Mouse (Mus musculus) MEL (cell line): ENCODE data around the gene Rundc3a. TPM values are rescaled to one million over a fixed set of nuclear protein-coding genes. Genes with fewer than 3 reads are reported as not detected.

Experiments
- DNase-seq: peaks from one replicate; pipeline ENCODE4 v3.0.0; 2011; ENCODE audit warnings: low read depth, low spot score
- H3K27ac ChIP-seq: 2 replicates; pipeline ENCODE4 v1.5.1; 2012; ENCODE audit warnings: low read depth, mild to moderate bottlenecking, control low read depth, low read length, moderate library complexity; ENCODE audit not compliant: control insufficient read depth
- H3K27me3 ChIP-seq, 2 experiments: fragments of 150-350 bp in 1 of 2; sonication (generic) in 1 of 2; 2 replicates each; pipeline ENCODE4 v1.6.1; 2012; ENCODE audit warnings: low read length in 2 of 2, mild to moderate bottlenecking in 2 of 2, improper control_type of control experiment in 1 of 2, moderate library complexity in 1 of 2; ENCODE audit not compliant: insufficient read depth in 2 of 2, control insufficient read depth in 1 of 2
- H3K36me3 ChIP-seq, 2 experiments: 2 replicates each; pipeline ENCODE4 v1.6.1; 2012 to 2014; ENCODE audit warnings: low read length in 2 of 2, improper control_type of control experiment in 1 of 2, inconsistent platforms in 1 of 2, mild to moderate bottlenecking in 1 of 2; ENCODE audit not compliant: insufficient read depth in 2 of 2, control insufficient read depth in 1 of 2
- H3K4me1 ChIP-seq, 2 experiments: fragments of 150-350 bp in 1 of 2; sonication (generic) in 1 of 2; 2 replicates each; pipeline ENCODE4 v1.6.1; 2012; ENCODE audit warnings: low read length in 2 of 2, improper control_type of control experiment in 1 of 2, mild to moderate bottlenecking in 1 of 2; ENCODE audit not compliant: insufficient read depth in 2 of 2, control insufficient read depth in 1 of 2
- H3K4me3 ChIP-seq, 2 experiments: fragments of 150-350 bp in 1 of 2; sonication (generic) in 1 of 2; 2 replicates each; pipeline ENCODE4 v1.5.1; 2012; ENCODE audit warnings: low read depth in 2 of 2, low read length in 2 of 2, mild to moderate bottlenecking in 2 of 2, moderate library complexity in 2 of 2, control low read depth in 1 of 2, improper control_type of control experiment in 1 of 2; ENCODE audit not compliant: control insufficient read depth in 1 of 2, insufficient read depth in 1 of 2
- H3K79me2 ChIP-seq: 2 replicates; pipeline ENCODE4 v1.6.1; 2012; ENCODE audit warnings: mild to moderate bottlenecking, low read length, moderate library complexity; ENCODE audit not compliant: control insufficient read depth, poor library complexity, insufficient read depth
- H3K9ac ChIP-seq: 2 replicates; pipeline ENCODE4 v1.6.1; 2012; ENCODE audit warnings: low read depth, mild to moderate bottlenecking, control low read depth, low read length, moderate library complexity; ENCODE audit not compliant: control insufficient read depth, poor library complexity, severe bottlenecking
- H3K9me3 ChIP-seq: fragments of 150-350 bp; sonication (generic); replicated peaks from 2 replicates; pipeline ENCODE4 v1.6.1; 2012; ENCODE audit warnings: mild to moderate bottlenecking, low read length, improper control_type of control experiment, moderate library complexity; ENCODE audit not compliant: insufficient read depth
- EP300 ChIP-seq, 2 experiments: IDR thresholded peaks; 2 replicates each; pipeline ENCODE4 v1.6.1; 2011; ENCODE audit warnings: improper control_type of control experiment in 2 of 2, low read length in 2 of 2, low read depth in 1 of 2, mild to moderate bottlenecking in 1 of 2
- HCFC1 ChIP-seq: IDR thresholded peaks from 2 replicates; pipeline ENCODE4 v1.6.1; 2012; ENCODE audit warnings: low read depth, mild to moderate bottlenecking, inconsistent platforms, low read length, improper control_type of control experiment, moderate library complexity
- MAZ ChIP-seq: IDR thresholded peaks from 2 replicates; pipeline ENCODE4 v1.6.1; 2012; ENCODE audit warnings: low read depth, mild to moderate bottlenecking, inconsistent platforms, low read length, improper control_type of control experiment
- MEF2A ChIP-seq: IDR thresholded peaks from 2 replicates; pipeline ENCODE4 v1.6.1; 2014; ENCODE audit warnings: low read depth, mild to moderate bottlenecking, inconsistent platforms, low read length, improper control_type of control experiment; ENCODE audit not compliant: poor library complexity, insufficient replicate concordance, severe bottlenecking; ENCODE audit errors: extremely low read depth
- MXI1 ChIP-seq: IDR thresholded peaks from 2 replicates; pipeline ENCODE4 v1.6.1; 2011; ENCODE audit warnings: mild to moderate bottlenecking, low read depth, low read length, improper control_type of control experiment
- MYB ChIP-seq: IDR thresholded peaks from 2 replicates; pipeline ENCODE4 v1.6.1; 2011; ENCODE audit warnings: mild to moderate bottlenecking, low read depth, low read length, improper control_type of control experiment
- MYC ChIP-seq: IDR thresholded peaks from 2 replicates; pipeline ENCODE4 v1.6.1; 2011; ENCODE audit warnings: low read depth, mild to moderate bottlenecking, low read length, improper control_type of control experiment, moderate library complexity
- NELFE ChIP-seq: IDR thresholded peaks from 2 replicates; pipeline ENCODE4 v1.6.1; 2011; ENCODE audit warnings: low read depth, low read length, improper control_type of control experiment
- NRF1 ChIP-seq: IDR thresholded peaks from 2 replicates; pipeline ENCODE4 v1.6.1; 2014; ENCODE audit warnings: low read depth, mild to moderate bottlenecking, inconsistent platforms, low read length, improper control_type of control experiment, moderate library complexity; ENCODE audit not compliant: poor library complexity, insufficient read depth, severe bottlenecking
- POLR2A ChIP-seq, 2 experiments: IDR thresholded peaks; 2 replicates each; pipeline ENCODE4 v1.6.1; 2011 to 2012; ENCODE audit warnings: low read length in 2 of 2, mild to moderate bottlenecking in 2 of 2, control low read depth in 1 of 2, improper control_type of control experiment in 1 of 2, low read depth in 1 of 2, moderate library complexity in 1 of 2; ENCODE audit not compliant: control insufficient read depth in 1 of 2, insufficient read depth in 1 of 2, poor library complexity in 1 of 2
- POLR2AphosphoS5 ChIP-seq: IDR thresholded peaks from 2 replicates; pipeline ENCODE4 v1.6.1; 2012; ENCODE audit warnings: low read depth, borderline replicate concordance, mild to moderate bottlenecking, inconsistent platforms, low read length, moderate library complexity, mixed read lengths
- RAD21 ChIP-seq: IDR thresholded peaks from 2 replicates; pipeline ENCODE4 v1.6.1; 2011; ENCODE audit warnings: mild to moderate bottlenecking, low read depth, low read length, improper control_type of control experiment
- SIN3A ChIP-seq: IDR thresholded peaks from 2 replicates; pipeline ENCODE4 v1.6.1; 2012; ENCODE audit warnings: low read length, improper control_type of control experiment, inconsistent platforms
- SMC3 ChIP-seq: IDR thresholded peaks from 2 replicates; pipeline ENCODE4 v1.6.1; 2011; ENCODE audit warnings: low read depth, low read length, improper control_type of control experiment
- TAL1 ChIP-seq: IDR thresholded peaks from 2 replicates; pipeline ENCODE4 v1.6.1; 2012; ENCODE audit warnings: mild to moderate bottlenecking, inconsistent platforms, low read length, moderate library complexity, mixed read lengths
- TBP ChIP-seq: IDR thresholded peaks from 2 replicates; pipeline ENCODE4 v1.8.0; 2011; ENCODE audit warnings: low read depth, low read length, improper control_type of control experiment
- TCF12 ChIP-seq: IDR thresholded peaks from 2 replicates; pipeline ENCODE4 v1.6.1; 2014; ENCODE audit warnings: low read depth, mild to moderate bottlenecking, inconsistent platforms, low read length, improper control_type of control experiment, moderate library complexity
- USF1 ChIP-seq: IDR thresholded peaks from 2 replicates; pipeline ENCODE4 v1.6.1; 2014; ENCODE audit warnings: low read depth, mild to moderate bottlenecking, inconsistent platforms, low read length, improper control_type of control experiment, moderate library complexity
- ZC3H11A ChIP-seq: IDR thresholded peaks from 2 replicates; pipeline ENCODE4 v1.6.1; 2012; ENCODE audit warnings: low read depth, mild to moderate bottlenecking, inconsistent platforms, low read length, improper control_type of control experiment
- ZKSCAN1 ChIP-seq: IDR thresholded peaks from 2 replicates; pipeline ENCODE4 v1.6.1; 2012; ENCODE audit warnings: low read depth, mild to moderate bottlenecking, inconsistent platforms, low read length, improper control_type of control experiment, moderate library complexity
- ZMIZ1 ChIP-seq: IDR thresholded peaks from 2 replicates; pipeline ENCODE4 v1.6.1; 2012; ENCODE audit warnings: low read depth, mild to moderate bottlenecking, inconsistent platforms, low read length, improper control_type of control experiment, moderate library complexity
- polyA plus RNA-seq, 2 experiments: library from polyadenylated mRNA; stranded (reverse) in 1 of 2; unstranded in 1 of 2; fragments of >175 nt in 1 of 2; fragments of >200 nt in 1 of 2; gene quantifications; 2 replicates each; pipeline versions ENCODE4 v1.2.1 to v1.2.4; 2012; ENCODE audit warnings: low replicate concordance in 2 of 2, low read depth in 1 of 2; ENCODE audit not compliant: insufficient read length in 2 of 2, insufficient read depth in 1 of 2, missing spikeins in 1 of 2
- total RNA-seq: library from RNA; depleted of rRNA; stranded (reverse); fragments of 300-350 nt; gene quantifications from 2 replicates; pipeline ENCODE4 v1.2.3, GENCODE M21; 2012

Rundc3a gene
- total and polyA plus RNA-seq, 3 experiments = 0.39 to 2.1 TPM; not detected in 1

DNA sequence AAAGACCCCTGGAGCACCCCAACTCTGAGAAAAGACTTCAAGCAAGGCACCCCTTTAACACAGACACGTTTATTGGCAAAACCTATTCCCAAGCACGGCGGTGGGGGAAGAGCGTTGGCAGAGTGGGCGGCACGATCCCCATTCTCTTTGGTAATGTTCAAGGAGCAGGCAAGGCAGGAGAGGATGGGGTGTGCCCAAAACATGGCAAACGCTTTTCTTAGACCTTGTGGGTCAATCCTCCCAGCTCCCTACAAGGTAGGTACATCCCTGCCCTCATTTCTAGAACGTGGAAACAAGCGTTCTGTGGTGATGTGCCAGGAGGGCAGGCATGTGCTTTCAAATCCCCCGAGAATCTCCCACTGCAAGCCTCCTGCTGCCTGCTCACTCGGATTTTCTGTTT is 44.4 kb upstream of the Rundc3a start:
- H3K79me2 ChIP-seq = no peaks in the 10 kb centered on the region
- H3K4me3 ChIP-seq = no peak overlapping the region
- peaks cover 4 to 8% of the 10 kb centered on the region in 2 experiments; a peak in 3 of 4 replicates for H3K27me3 ChIP-seq
- peaks cover 0 to 4% of the 10 kb centered on the region in 2 experiments; a peak in 1 of 4 replicates for H3K4me1 ChIP-seq
- no peak overlapping the region for H3K27ac ChIP-seq
- no peak overlapping the region for H3K9ac ChIP-seq
- H3K9me3 ChIP-seq = no peaks in the 10 kb centered on the region
- no peak for DNase-seq
- no peaks in the 10 kb centered on the region for H3K36me3 ChIP-seq
- TF ChIP-seq ZC3H11A (no peak), HCFC1 (no peak), MYB (no peak), TBP (no peak)

DNA sequence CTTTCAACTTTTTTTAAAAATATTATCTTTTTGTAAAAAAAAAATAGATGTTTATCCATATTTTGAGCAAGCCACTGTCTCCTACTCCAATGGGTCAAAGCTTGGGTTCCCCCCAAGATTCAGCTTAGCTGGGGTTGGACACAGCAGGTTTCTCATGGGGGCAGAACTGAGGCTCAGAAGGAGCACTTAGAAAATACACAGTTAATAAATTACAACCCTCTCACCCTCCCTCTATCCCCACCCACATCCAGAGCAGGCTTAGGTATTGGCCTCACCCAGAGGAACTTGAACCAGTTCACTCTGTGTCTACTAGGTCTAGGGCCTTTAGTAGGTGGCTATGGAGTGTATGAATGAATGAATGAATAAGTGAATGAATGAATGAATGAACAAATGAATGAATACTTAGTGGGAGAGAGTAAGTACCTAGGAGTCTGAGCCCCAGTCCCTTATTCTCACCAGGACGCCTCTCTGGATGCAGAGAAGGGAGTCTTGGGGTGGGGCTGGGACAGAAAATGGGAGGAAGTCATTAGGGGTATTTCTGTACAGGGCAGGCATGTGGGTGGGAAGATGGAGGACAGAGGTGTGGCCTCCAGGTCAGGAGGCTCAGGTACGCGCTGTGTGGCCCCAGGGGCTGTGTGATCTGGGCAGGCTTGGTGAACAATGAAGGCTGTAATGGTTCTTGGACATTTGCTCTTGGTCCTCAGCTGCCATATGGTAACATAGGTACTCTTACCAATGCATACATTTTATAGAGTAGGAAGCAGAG is 43.8 kb upstream of the Rundc3a start:
- no peaks in the 10 kb centered on the region for H3K79me2 ChIP-seq

DNA sequence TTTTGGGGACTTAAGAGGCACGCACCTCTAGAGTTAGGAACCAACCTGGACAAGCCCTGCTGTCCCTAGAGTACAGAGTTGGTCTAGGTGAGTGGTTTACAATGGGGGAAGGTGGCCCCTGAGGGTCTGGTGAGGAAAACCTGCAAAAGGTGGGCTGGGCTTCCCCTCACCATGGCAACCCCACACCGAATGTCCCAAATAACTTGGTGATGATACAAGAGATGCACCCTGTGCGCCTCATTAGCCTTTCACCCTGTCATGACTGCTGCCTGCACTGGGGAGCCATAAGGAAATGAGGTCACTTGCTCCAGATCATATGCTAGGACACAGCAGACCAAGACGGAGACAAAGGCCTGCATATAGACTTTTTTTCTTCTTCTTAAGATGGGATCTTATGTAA is 42.8 kb upstream of the Rundc3a start:
- no peak overlapping the region for H3K9ac ChIP-seq
- H3K9me3 ChIP-seq = no peaks in the 10 kb centered on the region
- peaks cover 0 to 4% of the 10 kb centered on the region in 2 experiments; a peak in 1 of 4 replicates for H3K4me1 ChIP-seq
- no peaks in the 10 kb centered on the region for H3K79me2 ChIP-seq
- H3K36me3 ChIP-seq = no peaks in the 10 kb centered on the region
- TF ChIP-seq MAZ = no peak
- no peak for TF ChIP-seq SMC3
- TF ChIP-seq SIN3A = no peak
- TF ChIP-seq ZKSCAN1 = no peak
- no peak for TF ChIP-seq MXI1
- TF ChIP-seq NRF1 = no peak
- no peak for TF ChIP-seq POLR2A (IDR thresholded peaks at IDR 0.05; ENCODE audit: control insufficient read depth in 1 of 2, insufficient read depth in 1 of 2, low read depth in 1 of 2, low read length in 2 of 2, poor library complexity in 1 of 2)
- TF ChIP-seq TCF12 = no peak
- TF ChIP-seq MYC = no peak
- no peak for TF ChIP-seq USF1
- TF ChIP-seq MYB = no peak
- TF ChIP-seq POLR2AphosphoS5 = no peak
- TF ChIP-seq ZC3H11A = no peak
- no peak for TF ChIP-seq TAL1
- TF ChIP-seq NELFE = no peak
- peaks cover 4 to 10% of the 10 kb centered on the region in 2 experiments; a peak in 3 of 4 replicates for H3K27me3 ChIP-seq
- H3K27ac ChIP-seq = no peak overlapping the region
- no peak for DNase-seq
- no peak overlapping the region for H3K4me3 ChIP-seq

More for the DNA sequence above, 43.8 kb upstream of the Rundc3a start:
- Histone ChIP-seq H3K4me3 (no peak overlapping the region), H3K9me3 (no peaks in the 10 kb centered on the region), H3K9ac (no peak overlapping the region), H3K4me1 (peaks cover 0 to 4% of the 10 kb centered on the region in 2 experiments; a peak in 1 of 4 replicates), H3K36me3 (no peaks in the 10 kb centered on the region), H3K27ac (no peak overlapping the region), H3K27me3 (peaks cover 4 to 9% of the 10 kb centered on the region in 2 experiments; a peak in 3 of 4 replicates)
- no peak for DNase-seq
- TF ChIP-seq SIN3A = no peak
- TF ChIP-seq ZMIZ1 = no peak
- no peak for TF ChIP-seq RAD21
- no peak for TF ChIP-seq EP300 (IDR thresholded peaks at IDR 0.05; ENCODE audit: low read depth in 1 of 2, low read length in 2 of 2)
- TF ChIP-seq MXI1 = no peak
- TF ChIP-seq ZKSCAN1 = no peak
- no peak for TF ChIP-seq MEF2A
- no peak for TF ChIP-seq TBP
- no peak for TF ChIP-seq TCF12
